Mouse (Mus musculus): ENCODE results near the gene Rad9b.

DNA sequence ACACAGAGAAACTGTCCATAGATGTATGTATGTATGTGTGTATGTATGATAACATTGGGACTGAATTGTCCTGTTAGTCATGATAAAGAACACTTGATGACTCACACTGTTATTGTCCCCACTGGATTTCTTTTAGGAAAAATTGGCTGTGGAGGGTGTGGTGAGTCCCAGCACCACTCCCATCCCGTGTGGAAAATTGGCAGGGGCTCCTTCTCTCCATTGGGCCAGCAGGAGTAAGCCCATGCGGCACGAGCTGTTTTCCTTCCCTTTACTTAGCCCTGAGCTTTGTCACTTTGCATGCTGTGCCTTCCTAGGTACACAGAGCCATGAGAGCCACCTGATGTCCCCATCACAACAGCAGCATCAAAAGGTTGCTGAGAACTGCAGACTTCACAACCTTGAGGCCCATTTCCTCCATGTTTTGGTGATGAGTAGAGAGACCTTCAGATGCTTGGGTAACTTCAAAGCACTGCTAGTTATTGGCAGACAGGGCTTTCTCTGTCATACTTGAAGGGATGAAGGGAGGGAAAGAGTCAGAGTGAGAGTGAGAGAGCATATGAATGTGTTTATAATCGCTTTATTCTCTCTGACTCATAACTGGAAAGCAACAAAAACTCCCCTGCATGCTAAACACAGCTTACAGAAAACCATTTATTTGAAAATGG lies 65.8 kb downstream of the Rad9b start:
- TF ChIP-seq GATA1 (IDR thresholded peaks at IDR 0.05; ENCODE audit: borderline replicate concordance, low read length) (no peak), FLI1 (IDR thresholded peaks at IDR 0.05; ENCODE audit: low read length) (no peak)

All from megakaryocyte, embryonic 14.5 days (primary cell).